Mouse (Mus musculus) embryo, embryonic 10.5 days (tissue): ENCODE data around the gene Dok5.
A peak's percentile ranks its signal among the peaks of the same experiment; 100 is the strongest.

Experiments used
- DNase-seq: peaks from one replicate; pipeline ENCODE4 v3.0.0-alpha.2; 2015; ENCODE audit warnings: low spot score

Gene Dok5

DNA sequence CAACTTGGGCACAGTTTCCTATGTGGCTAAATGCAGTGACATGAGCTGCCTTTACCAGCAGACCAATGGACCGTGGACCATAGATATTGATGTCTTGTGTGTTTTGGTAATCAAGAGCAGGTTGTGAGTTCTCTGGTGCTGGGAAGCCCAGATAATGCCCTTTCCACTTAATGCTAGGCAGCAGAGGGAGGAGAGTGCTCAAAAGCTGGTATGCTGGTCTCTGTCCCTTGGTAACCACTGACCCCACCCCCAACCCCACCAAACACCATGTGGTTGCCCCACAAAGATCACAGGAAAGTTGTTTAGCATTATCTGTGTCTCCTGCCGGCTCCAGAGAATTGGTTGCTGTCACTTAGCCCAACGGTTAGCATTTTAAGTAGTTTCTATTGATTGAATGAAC lies 127.0 kb downstream of the Dok5 start:
- DNase-seq, result no peak

DNA sequence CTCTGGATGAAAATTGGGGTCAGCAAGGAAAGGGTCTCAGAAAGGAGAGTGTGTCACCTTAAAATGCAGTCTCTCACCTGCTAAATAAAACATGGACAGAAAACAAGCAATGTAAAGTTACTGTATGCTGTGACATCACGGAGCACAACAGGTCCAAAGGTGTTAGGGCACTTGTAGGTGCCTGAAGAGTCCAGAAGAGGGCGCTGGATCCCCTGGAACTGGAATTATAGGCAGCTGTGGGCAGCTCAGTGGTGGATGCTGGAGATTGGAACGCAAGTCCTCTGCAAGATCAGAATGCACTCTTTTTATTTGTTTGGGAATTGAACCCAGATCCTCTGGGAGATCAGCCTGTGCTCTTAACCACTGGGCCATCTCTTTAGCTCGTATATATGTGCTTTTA lies 129.0 kb downstream of the Dok5 start:
- DNase-seq, result no peak

DNA sequence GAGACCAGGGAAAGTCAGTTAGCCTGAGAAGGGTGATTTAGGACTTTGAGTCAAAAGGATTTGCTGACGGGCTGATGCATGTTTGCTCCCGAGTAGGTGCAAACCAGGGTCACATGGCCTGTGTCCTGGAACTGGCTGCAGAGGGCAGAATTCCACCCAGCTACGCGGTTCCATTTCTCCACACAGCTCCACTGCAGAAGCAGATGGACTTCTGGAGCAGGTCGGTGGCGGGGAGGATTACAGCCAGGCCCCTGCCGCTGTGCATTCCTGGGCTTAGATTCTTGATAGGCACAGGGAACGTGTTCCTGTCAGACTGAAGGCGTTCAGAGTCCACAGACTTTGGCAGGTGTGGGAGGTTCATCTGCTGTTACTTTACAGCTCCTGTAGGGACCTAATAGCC lies 131.2 kb downstream of the Dok5 start:
- no peak for DNase-seq

DNA sequence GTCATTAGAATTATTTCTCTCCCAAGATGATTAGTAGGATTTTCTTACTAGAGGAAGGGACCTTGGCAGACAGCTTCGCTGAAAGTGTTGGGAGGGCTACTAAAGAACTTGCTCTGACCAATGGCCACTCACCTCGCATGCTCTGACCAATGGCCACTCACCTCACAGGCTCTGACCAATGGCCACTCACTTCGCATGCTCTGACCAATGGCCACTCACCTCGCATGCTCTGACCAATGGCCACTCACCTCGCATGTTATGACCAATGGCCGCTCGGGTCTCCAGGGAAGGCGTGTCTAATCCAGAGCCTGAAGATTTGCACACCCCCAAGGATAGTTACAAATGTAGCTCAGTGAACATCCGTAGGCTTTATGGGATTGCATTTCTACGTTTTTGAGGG lies 131.6 kb downstream of the Dok5 start:
- DNase-seq, result no peak

DNA sequence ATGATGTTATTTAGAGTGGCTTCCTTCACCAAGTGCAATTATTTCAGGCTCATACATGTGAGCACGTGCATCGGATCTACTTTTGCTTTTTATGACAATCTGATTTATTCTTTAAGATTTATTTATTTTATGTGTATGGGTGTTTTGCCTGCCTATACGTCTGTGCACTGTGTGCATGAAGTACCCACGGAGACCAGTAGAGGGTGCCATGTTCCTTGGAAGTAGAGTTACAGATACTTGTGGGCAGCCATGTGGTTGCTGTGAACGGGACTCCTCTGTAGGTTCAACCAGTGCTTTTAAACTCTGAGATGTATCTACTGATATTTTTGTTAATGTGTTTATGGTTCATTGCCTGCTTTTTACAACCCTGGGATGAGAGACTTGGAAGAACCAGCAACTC lies 132.4 kb downstream of the Dok5 start:
- no peak for DNase-seq

DNA sequence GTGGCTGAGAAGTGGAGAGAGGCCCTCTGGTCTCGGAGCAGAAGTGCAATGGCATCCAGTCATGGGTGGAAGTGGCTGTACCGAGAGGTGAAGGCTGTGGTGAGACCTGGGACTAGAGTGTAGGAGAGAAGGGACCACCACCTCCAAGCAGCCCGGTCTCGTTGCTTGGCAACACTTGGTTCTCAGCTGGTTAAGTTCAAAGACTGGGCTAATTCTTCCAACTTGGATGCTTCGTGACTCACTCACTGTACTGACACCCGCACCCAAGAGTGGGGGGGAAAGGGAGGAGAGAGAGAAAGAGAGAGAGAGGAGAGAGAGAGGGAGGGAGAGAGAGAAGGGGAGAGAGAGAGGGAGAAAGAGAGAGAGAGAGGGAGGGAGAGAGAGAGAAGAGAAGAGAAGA lies 133.2 kb downstream of the Dok5 start:
- DNase-seq, result no peak

DNA sequence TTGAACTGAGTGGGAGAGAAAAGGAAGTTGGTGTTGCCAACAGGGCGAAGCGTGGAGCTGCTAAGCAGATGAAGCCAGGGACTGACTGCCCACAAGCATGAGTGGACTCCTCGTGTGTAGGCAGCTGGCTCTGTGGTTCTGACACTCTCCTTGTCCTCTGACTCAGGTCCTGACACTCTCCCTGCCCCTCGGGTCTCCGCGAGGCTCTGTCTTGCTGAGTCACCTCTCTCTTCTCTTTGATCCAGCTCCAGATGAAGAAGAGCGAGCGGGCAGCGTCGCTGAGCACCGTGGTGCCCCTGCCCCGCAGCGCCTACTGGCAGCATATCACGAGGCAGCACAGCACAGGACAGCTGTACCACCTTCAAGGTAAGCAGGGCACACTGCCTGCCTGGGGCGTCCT lies 139.0 kb downstream of the Dok5 start:
- DNase-seq, result no peak

DNA sequence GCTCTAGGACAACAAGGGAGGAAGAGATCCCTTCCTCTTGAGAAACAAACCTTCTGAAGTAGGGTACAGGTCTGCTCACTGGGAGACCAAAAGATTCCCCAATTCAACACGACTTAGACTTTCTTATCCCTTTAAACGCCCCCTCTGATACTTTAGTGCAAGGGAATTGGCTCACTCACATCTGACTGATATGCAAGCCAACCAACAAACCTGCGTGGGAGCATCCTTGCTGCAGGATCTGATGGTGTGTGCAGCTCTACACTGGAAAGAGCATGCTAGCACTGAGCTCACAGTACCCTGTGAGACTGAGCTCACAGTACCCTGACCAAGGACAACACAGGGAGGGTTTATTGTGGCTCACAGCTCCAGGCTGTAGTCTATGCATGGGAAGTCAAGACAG lies 139.9 kb downstream of the Dok5 start:
- DNase-seq, result no peak

DNA sequence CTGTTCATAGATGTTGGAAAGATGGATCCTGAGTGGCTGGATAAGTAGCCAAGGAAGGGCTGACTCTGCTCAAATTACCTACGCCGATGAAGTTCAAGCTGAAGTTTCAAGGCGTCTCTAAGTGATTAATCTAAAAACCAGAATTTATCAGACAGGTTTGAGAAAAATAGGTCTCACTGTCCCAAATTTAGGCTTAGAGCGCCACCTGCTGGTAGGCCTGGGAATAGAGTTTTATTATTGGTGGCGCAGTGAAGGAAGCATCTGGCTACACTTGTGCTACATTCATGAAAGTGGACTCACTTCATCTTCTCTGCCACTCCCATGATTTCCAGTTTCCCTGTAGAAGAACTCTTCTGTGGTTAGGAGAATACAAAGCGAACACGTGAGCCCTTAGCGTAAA lies 141.8 kb downstream of the Dok5 start:
- peak; percentile 91 for DNase-seq

DNA sequence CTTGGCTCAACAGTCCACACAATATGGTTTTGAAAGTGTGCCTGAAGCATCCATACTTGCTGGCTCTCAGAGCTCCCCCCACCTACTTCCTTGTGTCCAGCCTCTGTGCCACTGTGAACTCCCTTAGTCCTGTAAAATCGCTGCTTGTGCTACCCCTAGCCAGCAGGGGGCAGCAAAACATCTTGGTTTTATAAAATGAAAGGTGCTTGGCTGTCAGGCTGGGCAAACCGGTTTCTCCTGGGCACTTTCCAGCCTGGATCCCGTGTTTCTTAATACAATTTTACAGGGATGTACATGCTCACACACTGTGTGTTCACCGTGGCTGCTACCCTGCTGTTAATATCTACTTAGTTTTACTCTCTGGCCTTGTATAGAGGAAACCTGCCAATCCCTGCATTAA lies 145.9 kb downstream of the Dok5 start:
- DNase-seq, result peak; percentile 97

DNA sequence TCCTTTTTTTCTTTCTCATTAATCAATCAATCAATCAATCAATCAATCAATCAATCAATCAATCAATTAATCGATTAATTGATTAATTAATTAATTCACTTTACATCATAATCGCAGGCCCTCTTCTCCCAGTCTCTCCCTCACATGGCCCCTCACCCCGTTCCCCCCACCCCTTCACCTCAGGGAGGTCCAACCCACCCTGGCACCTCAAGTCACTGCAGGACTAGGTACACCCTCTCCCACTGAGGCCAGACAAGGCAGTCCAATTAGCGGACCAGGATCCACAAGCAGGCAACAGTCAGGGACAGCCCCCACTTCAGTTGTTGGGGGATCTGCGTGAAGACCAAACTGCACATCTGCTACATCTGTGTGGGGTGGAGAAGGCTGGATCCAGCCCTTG lies 146.3 kb downstream of the Dok5 start:
- no peak for DNase-seq

DNA sequence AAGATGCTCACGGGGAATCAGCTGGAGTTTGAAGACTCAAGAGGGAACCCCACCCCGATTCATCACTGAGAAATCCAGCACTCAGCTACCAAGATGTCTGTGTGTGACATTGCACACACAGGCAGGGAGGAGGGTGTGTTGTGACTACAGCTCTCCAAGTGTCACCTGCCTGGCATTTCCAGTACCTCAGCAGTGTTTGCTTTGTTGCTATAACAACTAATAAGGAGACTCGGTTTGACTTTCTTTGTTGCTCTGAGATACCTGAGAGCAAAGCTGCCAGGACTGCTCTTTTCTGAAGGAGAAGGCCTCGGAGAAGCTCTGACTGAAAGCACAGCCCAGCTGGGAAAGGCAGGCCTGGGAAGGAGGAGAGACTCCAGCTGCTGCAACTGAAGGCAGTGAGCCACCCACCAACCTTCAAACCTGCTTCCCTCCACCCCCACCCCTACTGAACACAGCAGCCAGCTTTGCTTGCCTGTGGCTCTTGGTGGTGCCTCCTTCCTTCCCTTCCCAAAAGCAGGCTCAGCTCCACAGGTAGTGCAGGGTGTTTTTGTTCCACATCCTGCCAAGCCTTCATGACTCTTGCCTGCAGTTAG lies 152.7 kb downstream of the Dok5 start:
- DNase-seq, result no peak

DNA sequence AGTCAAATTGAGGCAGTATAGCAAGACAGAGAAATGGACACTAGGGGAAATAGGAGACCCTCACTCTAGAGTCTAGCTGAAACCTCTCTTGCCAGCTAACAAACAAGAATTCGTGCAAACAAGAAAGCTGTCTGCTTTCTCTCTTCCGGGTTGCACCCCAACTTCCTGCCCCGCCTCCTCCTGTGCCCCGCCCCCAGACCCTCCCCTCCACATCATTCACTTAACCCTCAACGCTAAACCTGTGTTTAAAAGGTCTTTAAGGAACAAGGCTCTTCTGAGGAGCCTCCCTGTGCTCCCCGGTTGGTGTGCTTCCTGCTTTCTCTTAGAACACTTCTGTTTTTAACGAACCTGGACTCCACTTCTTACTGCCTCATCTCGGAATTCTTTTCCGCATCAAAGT lies 156.4 kb downstream of the Dok5 start:
- DNase-seq, result no peak

DNA sequence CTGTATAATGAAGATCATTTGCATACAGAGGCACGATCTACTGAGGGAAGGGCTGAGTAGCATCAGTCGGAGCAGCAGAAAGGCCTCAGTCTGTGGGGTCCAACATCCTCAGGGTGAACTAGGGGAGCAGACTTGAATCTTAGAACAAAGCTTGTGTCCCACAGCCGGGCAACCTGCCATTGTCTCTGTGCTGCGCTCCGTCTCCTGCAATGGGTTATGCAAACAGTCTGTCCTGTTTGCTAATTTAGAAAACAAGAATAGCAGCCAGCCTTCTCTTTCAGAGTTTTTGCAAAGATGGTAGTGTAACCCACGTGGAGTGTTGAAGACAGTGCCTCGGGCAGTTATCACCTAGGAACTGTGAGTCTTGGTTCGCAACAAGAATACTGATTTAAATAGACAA lies 163.5 kb downstream of the Dok5 start:
- no peak for DNase-seq

DNA sequence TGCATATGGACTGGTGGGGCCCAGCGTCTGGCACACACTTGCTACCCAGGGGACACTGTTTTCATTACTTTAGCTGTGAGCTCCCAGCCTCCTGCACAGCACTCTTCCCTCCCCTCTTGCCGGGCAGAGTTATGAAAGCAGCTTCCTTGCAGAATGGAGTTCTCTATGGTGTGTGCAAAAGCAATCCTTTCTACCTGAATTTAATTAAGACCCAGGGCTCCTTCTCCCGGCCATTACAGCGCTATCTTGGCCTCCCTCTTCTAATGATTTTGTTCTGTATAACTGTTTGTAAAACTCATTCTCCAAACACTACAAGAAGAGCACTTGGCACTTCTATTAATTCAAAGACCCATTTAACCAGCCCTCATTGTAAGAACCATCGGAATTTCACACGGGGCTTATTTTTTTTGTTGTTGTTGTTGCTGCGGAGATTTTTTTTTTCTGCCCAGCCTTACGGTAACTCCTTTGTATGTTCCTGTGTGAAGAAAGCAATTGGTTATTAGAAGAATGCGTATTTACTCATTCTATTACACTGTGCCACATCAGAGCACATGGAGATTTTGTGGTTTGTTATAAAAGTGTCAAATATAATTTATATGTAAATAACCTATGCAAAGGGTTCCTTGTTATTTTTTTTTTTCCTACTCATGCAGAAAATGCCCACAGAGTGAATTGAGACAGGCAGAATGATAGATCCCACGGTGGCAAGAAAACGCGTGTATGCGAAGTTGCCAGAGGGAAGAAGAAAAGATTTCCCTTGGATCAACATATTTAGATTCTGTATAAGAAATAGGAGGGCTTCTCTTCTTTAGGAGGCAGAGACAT lies 170.8 kb downstream of the Dok5 start:
- DNase-seq, result peak; percentile 13

DNA sequence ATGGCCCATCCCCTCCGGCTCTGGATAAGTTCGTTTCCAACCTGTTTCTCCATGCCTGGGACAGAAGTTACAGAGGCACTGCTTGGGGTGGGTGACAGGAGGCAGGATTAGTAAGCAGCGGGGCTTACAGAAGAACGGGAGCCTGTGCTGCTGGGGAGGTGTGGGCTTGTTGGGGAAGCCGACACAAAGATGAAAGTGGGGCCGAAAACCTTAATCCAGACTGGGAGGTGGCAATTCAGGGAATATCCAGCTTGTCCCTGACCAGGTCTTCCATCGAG lies 171.4 kb downstream of the Dok5 start:
- DNase-seq, result no peak

DNA sequence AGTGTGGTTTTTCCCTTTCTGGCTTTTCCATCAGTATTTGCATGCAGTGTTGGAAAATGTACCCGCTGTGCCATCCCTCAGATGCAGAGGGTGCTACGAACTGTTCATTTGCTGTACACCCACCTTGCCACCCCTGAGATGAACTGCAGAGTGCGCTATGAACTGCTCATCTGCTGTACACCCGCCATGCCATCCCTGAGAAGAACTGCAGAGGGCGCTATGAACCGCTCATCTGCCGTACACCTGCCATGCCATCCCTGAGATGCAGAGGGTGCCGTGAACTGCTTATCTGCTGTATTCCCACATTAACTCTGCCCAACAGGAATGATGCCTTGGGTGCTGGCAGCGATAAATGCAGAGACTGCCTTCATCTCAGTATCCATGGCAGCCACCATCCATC lies 171.8 kb downstream of the Dok5 start:
- DNase-seq, result no peak

DNA sequence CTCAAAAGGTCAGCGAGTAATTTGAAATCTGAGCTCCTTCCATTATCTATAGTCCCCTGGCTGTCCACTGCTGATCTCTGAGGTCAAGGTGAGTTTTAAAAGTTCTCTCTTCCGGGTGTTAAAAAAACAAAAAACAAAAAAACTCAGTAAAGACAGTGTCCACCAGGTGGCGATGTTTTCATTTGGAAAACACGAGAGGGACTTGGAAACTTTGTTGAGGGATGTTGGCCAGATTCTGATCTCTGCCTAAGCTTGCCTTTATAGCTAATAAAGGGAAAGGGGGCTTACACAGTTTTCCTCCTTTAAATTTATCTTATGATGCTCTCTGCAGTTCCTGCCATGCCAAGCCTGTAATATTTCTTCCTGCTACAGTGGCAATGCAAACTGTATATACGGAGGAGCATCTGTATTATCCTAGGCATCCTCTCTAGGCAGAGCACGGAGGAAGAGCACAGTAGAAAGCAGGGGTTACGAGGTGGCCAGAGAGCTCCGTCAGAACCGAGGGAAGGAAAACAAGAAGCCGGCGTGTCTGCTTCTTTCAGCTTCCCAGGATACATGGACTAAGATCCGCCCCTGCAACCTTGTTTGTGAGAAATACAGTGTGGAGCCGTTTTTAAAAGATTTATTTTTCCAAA lies 181.1 kb downstream of the Dok5 start:
- DNase-seq, result peak; percentile 90

DNA sequence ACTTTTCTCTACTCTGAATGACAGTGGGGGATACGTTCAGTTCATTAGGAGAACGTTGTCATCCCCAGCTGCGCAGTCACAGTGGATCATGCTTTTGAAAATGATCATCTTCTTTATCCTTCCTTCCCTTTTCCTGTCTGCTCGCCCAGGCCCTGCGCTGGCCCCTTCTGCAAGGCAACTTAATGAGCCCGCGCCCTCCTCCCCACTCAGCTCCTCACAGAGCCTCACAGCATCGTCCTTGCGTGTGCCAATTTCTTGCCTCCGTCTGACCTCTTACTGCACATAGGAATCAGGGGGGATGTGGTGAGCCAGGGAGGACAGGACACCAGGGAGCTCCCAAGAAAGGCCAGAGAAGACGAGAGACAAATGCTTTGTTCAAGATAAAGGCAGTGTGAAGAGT lies 182.3 kb downstream of the Dok5 start:
- DNase-seq, result no peak

DNA sequence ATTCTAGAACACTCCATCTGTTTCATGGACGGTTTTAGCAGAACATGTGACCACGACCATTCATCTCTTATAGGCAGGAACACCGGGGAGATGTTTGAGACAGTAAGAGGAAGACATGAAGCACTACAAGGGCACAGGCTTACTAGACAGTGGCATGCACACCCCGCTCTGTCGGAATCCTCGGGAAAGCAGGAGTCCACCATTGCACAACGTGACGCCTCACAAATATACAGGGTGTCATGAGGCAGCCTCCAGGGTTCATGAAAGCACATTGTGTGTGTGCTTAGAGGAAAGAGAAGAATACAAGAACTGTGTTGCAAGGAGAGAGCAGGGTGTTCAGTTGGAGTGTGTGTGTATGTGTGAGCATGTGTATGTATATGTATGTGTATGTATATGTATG lies 184.0 kb downstream of the Dok5 start:
- no peak for DNase-seq

DNA sequence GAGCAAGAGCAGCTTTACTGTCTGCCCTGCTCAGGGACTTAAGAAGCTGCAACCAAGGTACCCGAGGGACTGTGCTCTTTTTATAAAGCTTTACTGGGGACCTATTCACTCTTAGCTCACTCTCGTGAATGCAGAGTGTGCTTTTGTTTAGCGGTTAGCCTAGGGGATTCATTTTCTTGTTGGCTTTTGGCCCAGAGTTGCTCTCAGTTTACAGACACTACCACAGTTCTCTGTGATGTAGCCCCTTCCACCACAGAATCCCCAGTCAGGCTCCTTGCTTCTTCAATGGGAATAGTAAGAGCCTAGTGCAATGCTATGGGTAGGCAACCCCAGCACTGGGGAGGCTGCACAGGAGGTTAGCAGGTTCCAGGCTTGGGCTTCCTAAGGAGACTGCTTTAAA lies 190.7 kb downstream of the Dok5 start:
- DNase-seq, result no peak

DNA sequence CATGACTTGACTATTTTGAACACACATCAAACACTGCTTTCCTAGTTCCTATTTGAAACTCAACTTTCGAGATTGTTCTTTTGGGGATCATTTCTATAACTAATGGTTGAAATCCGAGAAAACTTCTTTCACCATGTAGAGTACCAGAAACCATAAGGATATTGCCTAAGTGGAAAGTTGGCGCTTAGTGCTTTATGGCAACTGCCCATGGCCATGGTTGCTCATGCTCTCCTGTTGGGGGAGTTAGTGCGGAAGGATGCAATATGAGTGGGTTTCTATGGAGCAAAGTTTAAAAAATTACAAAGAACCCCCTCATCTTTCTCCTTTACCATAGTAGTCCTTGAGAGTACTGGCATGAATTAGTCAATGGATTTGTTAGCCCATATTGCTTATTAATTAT lies 192.5 kb downstream of the Dok5 start:
- DNase-seq, result no peak

DNA sequence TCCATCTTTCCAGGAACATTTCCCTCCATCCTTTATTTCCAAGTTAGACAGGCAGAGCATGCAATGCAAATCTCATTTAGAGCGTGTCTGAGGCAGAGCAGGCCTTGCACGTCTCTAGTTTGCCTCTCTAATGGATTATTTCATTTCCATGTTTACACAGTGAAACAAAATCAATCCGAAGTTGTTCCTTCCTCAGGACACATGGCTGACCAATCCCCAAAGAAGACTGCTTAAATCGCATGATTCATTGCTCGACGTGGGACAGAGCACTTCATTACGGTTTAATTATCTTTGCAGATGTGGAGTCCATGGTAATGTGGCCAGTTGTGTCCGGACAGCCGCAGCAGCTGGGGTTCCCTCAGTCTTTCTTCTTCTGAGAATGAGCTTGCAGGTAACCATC lies 194.6 kb downstream of the Dok5 start:
- no peak for DNase-seq
